Mouse (Mus musculus) neural tube, embryonic 13.5 days (tissue): ENCODE measurements around the gene Mrpl51. TPM values are rescaled to one million over a fixed set of nuclear protein-coding genes. Genes with fewer than 3 reads are reported as not detected.

Experiments
- ATAC-seq: fragments of 200-750 bp; cut with Nextera tagmentation; 2 replicates; pipeline ENCODE4 v1.8.0; 2017; ENCODE audit warnings: low read depth, mild to moderate bottlenecking, moderate TSS enrichment, moderate library complexity
- H3K27ac ChIP-seq: fragments of 300-500 bp; sonication (generic); replicated peaks from 2 replicates; pipeline ENCODE4 v1.5.1; 2015; ENCODE audit warnings: moderate library complexity, mild to moderate bottlenecking, inconsistent platforms
- H3K27me3 ChIP-seq: fragments of 300-500 bp; sonication (generic); 2 replicates; pipeline ENCODE4 v1.6.1; 2015; ENCODE audit warnings: mild to moderate bottlenecking, inconsistent platforms
- H3K36me3 ChIP-seq: fragments of 300-500 bp; sonication (generic); 2 replicates; pipeline ENCODE4 v1.6.1; 2015; ENCODE audit warnings: mild to moderate bottlenecking, inconsistent platforms
- H3K4me1 ChIP-seq: fragments of 300-500 bp; sonication (generic); replicated peaks from 2 replicates; pipeline ENCODE4 v1.6.1; 2015; ENCODE audit warnings: inconsistent platforms
- H3K4me2 ChIP-seq: fragments of 300-500 bp; sonication (generic); 2 replicates; pipeline ENCODE4 v1.6.1; 2015; ENCODE audit warnings: inconsistent platforms, mild to moderate bottlenecking, moderate library complexity
- H3K4me3 ChIP-seq: fragments of 300-500 bp; sonication (generic); 2 replicates; pipeline ENCODE4 v1.5.1; 2015; ENCODE audit warnings: mild to moderate bottlenecking, inconsistent platforms
- H3K9ac ChIP-seq: fragments of 300-500 bp; sonication (generic); 2 replicates; pipeline ENCODE4 v1.6.1; 2015; ENCODE audit warnings: moderate library complexity, mild to moderate bottlenecking, inconsistent platforms
- H3K9me3 ChIP-seq: fragments of 300-500 bp; sonication (generic); 2 replicates; pipeline ENCODE4 v1.6.1; 2016; ENCODE audit warnings: inconsistent platforms
- WGBS: fragments of 180-500 bp; shearing (Covaris S2); methylation state at CpG from one replicate; pipeline ENCODE4 v1.1.7; 2015; 5-methylcytosine and 5-hydroxymethylcytosine counted together
- polyA plus RNA-seq: library from polyadenylated mRNA; unstranded; fragments of >200 nt; fragmentation: Nextera tagmentation; extraction: Ambion mirVana; gene quantifications from 2 replicates; pipeline ENCODE4 v1.2.1, GENCODE M21; 2015

Gene Mrpl51
- polyA plus RNA-seq, 1 experiment from 2014 or later = 158 TPM

GRCm38 (mm10) chr6:125213129-125213528, 21.5 kb downstream of the Mrpl51 start:
- no peak overlapping the region for H3K27ac ChIP-seq
- no peak overlapping the region for H3K4me2 ChIP-seq
- ATAC-seq = no peak
- no peaks in the 10 kb centered on the region for H3K36me3 ChIP-seq
- no peak overlapping the region for H3K4me3 ChIP-seq
- H3K9me3 ChIP-seq = no peaks in the 10 kb centered on the region; the same call in 1 of the 2 replicates
- no peak overlapping the region for H3K9ac ChIP-seq
- 79% methylated on average over 6 of the region's 6 CpGs for WGBS
- peaks cover 13% of the 10 kb centered on the region for H3K4me1 ChIP-seq
- H3K27me3 ChIP-seq = peaks cover 30% of the 10 kb centered on the region

DNA sequence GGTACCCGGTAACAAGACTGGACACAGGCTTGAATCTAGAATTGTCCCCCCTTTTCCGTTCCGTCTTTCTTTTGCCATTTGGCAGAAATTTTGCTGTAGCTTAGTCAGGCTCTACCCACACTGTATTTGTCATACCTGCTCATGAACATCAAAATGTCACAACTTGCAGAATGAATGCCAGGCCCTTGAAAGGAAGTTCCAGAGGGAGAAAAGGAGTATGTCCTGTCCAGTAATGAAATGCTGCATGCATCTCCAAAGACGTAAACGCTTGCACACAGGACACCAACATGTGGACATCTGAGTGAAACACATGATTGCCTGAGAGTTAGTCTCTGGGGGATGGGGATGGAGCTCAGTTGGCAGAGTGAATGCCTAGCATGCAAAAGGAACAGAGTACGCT, 22.1 kb downstream of the Mrpl51 start:
- Histone ChIP-seq H3K4me3 (no peak overlapping the region), H3K36me3 (no peaks in the 10 kb centered on the region), H3K4me1 (peaks cover 13% of the 10 kb centered on the region), H3K4me2 (no peak overlapping the region), H3K27me3 (peaks cover 30% of the 10 kb centered on the region), H3K9me3 (no peaks in the 10 kb centered on the region; the same call in 1 of the 2 replicates), H3K27ac (no peak overlapping the region), H3K9ac (no peak overlapping the region)
- WGBS = 75% methylated on average over 6 of the region's 6 CpGs
- no peak for ATAC-seq

- under 1% methylated on average over 48 of the region's 48 CpGs for WGBS
- Histone ChIP-seq H3K9ac (peak within 1 kb of the TSS; percentile 90), H3K4me1 (peaks cover 13% of the 10 kb centered on the region), H3K27ac (peak within 1 kb of the TSS; percentile 83), H3K27me3 (peaks cover 30% of the 10 kb centered on the region), H3K36me3 (0 out of 2 replicates have a peak, but pooled peaks cover 6% of the 10 kb centered on the region), H3K9me3 (no peaks in the 10 kb centered on the region), H3K4me2 (peak within 1 kb of the TSS; percentile 92), H3K4me3 (peak within 1 kb of the TSS; percentile 71)
- peak; percentile 98 for ATAC-seq
Observed at GRCm38 (mm10) chr6:125215148-125215954, 23.8 kb downstream of the Mrpl51 start, which contains the start of gene Vamp1. Gene Vamp1, plus strand, starts transcription at chr6:125215551.

GRCm38 (mm10) chr6:125216898-125217297, 25.3 kb downstream of the Mrpl51 start:
- Histone ChIP-seq H3K36me3 (0 out of 2 replicates have a peak, but pooled peaks cover 6% of the 10 kb centered on the region), H3K27me3 (peaks cover 21% of the 10 kb centered on the region), H3K9me3 (no peaks in the 10 kb centered on the region), H3K9ac (peak overlapping the region; percentile 90; the same call in 1 of the 2 replicates), H3K4me3 (no peak overlapping the region), H3K4me1 (peaks cover 13% of the 10 kb centered on the region), H3K4me2 (peak overlapping the region; percentile 92), H3K27ac (no peak overlapping the region)
- no peak for ATAC-seq
- 97% methylated on average over 2 of the region's 2 CpGs for WGBS

- H3K4me2 ChIP-seq = no peak overlapping the region
Observed at GRCm38 (mm10) chr6:125217899-125218298, 26.3 kb downstream of the Mrpl51 start.

DNA sequence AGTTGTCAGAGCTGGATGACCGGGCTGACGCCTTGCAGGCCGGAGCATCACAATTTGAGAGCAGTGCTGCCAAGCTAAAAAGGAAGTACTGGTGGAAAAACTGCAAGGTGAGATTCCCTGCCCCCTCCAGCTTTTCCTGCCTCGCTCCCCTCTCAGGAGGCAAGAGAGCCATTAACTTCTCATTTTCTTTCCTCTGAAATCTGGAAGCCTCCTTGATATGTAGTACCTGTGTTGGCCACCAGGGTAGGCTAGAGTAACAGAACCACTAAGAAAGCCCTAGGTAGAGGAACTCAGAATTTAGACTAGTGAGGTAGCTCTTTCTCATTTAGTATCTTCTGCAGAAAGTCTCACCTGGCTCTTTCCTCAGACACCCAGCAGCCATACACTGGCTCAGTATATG, 27.4 kb downstream of the Mrpl51 start:
- H3K27ac ChIP-seq = no peak overlapping the region
- no peak overlapping the region for H3K9ac ChIP-seq
- no peaks in the 10 kb centered on the region for H3K9me3 ChIP-seq
- WGBS = 79% methylated on average over 4 of the region's 4 CpGs
- H3K4me1 ChIP-seq = peaks cover 13% of the 10 kb centered on the region
- no peak overlapping the region for H3K4me2 ChIP-seq
- H3K36me3 ChIP-seq = peaks cover 6% of the 10 kb centered on the region; the same call in 1 of the 2 replicates
- peaks cover 2% of the 10 kb centered on the region for H3K27me3 ChIP-seq
- no peak for ATAC-seq
- H3K4me3 ChIP-seq = no peak overlapping the region

More at GRCm38 (mm10) chr6:125217899-125218298, 26.3 kb downstream of the Mrpl51 start:
- WGBS = 93% methylated on average over 11 of the region's 11 CpGs
- peaks cover 13% of the 10 kb centered on the region for H3K4me1 ChIP-seq
- no peak overlapping the region for H3K27ac ChIP-seq
- 0 out of 2 replicates have a peak, but pooled peaks cover 6% of the 10 kb centered on the region for H3K36me3 ChIP-seq
- H3K9ac ChIP-seq = no peak overlapping the region
- no peak overlapping the region for H3K4me3 ChIP-seq
- H3K9me3 ChIP-seq = no peaks in the 10 kb centered on the region
- no peak for ATAC-seq
- H3K27me3 ChIP-seq = peaks cover 12% of the 10 kb centered on the region

GRCm38 (mm10) chr6:125221115-125221745, 29.6 kb downstream of the Mrpl51 start:
- H3K27ac ChIP-seq = no peak overlapping the region
- no peak for ATAC-seq
- H3K27me3 ChIP-seq = no peaks in the 10 kb centered on the region
- H3K9ac ChIP-seq = no peak overlapping the region
- no peak overlapping the region for H3K4me2 ChIP-seq
- H3K36me3 ChIP-seq = peaks cover 6% of the 10 kb centered on the region; the same call in 1 of the 2 replicates
- no peak overlapping the region for H3K4me3 ChIP-seq
- H3K9me3 ChIP-seq = no peaks in the 10 kb centered on the region
- WGBS = 91% methylated on average over 20 of the region's 20 CpGs
- H3K4me1 ChIP-seq = peaks cover 8% of the 10 kb centered on the region

GRCm38 (mm10) chr6:125222146-125222545, 30.5 kb downstream of the Mrpl51 start:
- Histone ChIP-seq H3K9ac (0 out of 2 replicates have a peak overlapping the region, but pooled peaks have one; percentile 6), H3K4me1 (no peaks in the 10 kb centered on the region), H3K36me3 (peaks cover 6% of the 10 kb centered on the region; the same call in 1 of the 2 replicates), H3K27ac (no peak overlapping the region), H3K4me3 (no peak overlapping the region), H3K4me2 (no peak overlapping the region), H3K27me3 (no peaks in the 10 kb centered on the region), H3K9me3 (no peaks in the 10 kb centered on the region)
- ATAC-seq = no peak
- 73% methylated on average over 2 of the region's 2 CpGs for WGBS

DNA sequence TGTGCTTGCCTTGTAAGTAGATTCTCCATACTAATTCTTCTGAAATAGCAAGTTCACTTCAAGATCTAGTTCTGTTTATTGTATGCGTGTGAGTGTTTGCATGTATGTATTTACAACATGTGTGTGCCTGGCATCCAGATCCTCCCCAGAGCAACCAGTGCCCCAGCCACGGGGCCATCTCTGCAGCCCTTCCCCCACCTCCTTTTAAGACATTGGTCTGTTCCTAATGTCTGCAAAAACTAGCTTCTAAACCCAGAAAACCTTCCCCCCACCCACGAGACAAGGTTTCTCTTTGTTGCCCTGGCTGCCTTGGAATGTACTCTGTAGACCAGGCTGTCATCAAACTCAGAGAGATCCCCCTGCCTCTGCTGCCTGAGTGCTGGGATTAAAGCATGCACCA, 31.0 kb downstream of the Mrpl51 start:
- no peak overlapping the region for H3K9ac ChIP-seq
- WGBS = 82% methylated on average over 3 of the region's 3 CpGs
- H3K9me3 ChIP-seq = no peaks in the 10 kb centered on the region
- H3K36me3 ChIP-seq = peaks cover 6% of the 10 kb centered on the region; the same call in 1 of the 2 replicates
- H3K27ac ChIP-seq = no peak overlapping the region
- H3K4me2 ChIP-seq = no peak overlapping the region
- no peaks in the 10 kb centered on the region for H3K4me1 ChIP-seq
- no peak overlapping the region for H3K4me3 ChIP-seq
- ATAC-seq = no peak
- H3K27me3 ChIP-seq = no peaks in the 10 kb centered on the region

DNA sequence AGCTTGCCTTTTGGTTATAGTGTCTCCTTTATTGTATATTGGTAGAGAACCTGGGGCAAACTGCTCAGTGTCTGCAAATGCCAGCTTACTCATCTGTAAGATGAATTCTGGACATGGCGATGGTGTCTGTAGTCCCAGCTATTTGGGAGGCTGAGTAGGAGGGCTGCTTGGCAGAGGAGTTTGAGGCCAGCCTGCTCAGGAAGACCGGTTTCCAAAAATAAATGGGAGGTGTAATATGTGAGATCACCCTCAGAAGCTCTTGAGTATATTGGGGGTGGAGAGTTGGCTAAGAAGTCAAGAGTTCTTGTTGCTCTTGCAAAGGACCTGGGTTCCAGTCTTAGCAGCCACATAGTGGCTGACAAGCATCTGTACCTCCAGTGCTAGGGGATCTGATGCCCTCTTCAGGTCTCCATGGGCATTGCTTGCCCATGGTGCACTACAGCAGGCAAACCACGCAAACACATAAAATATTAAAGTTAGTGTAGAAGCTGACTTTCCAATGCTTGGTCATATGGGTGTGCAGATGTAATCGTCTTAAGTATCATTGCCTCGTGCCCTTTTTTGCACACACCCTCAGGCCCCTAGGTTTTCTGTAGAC, 34.0 kb downstream of the Mrpl51 start:
- Histone ChIP-seq H3K9ac (no peak overlapping the region), H3K27ac (no peak overlapping the region), H3K9me3 (no peaks in the 10 kb centered on the region), H3K4me1 (peaks cover 2% of the 10 kb centered on the region), H3K4me2 (no peak overlapping the region), H3K36me3 (no peaks in the 10 kb centered on the region; the same call in 1 of the 2 replicates), H3K4me3 (no peak overlapping the region), H3K27me3 (no peaks in the 10 kb centered on the region)
- no peak for ATAC-seq
- WGBS = 84% methylated on average over 5 of the region's 5 CpGs

DNA sequence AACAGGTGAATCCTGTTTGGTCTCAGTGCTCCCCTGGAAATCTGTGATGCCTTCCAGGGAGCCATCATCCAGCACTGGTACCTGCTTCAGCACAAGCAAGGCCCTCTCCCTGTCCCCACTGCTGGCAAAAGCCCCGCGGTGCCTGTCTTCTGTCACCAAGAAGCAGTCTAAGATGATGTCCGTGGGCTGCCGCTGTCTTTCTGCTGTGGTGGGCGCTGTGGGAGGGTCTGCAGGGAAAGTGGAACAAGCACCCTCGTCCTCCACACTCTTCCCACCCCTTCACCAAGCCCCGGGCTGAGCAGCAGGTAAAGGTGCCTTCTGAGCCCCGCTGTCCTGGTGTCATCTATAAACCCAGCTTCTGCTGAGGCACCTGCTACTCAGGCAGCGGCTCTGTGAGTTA, 39.0 kb downstream of the Mrpl51 start:
- Histone ChIP-seq H3K9ac (peak overlapping the region; percentile 47), H3K4me2 (peak overlapping the region; percentile 84), H3K27ac (no peak overlapping the region; the same call in 1 of the 2 replicates), H3K4me3 (no peak overlapping the region), H3K27me3 (no peaks in the 10 kb centered on the region), H3K4me1 (peaks cover 18% of the 10 kb centered on the region), H3K9me3 (no peaks in the 10 kb centered on the region), H3K36me3 (no peaks in the 10 kb centered on the region)
- ATAC-seq = peak; percentile 18; the same call in 1 of the 2 replicates
- WGBS = 69% methylated on average over 9 of the region's 9 CpGs
